Mouse (Mus musculus) B cell, adult 2 months (primary cell): ENCODE data around the gene Fancd2os.

Experiments
- DNase-seq, 2 experiments: peaks; one replicate each; pipeline ENCODE4 v3.0.0; 2022

Gene Fancd2os

GRCm38 (mm10) chr6:113604432-113605223, 4.1 kb upstream of the Fancd2os start, which contains the start of gene Brk1:
Gene Brk1, plus strand, starts transcription at chr6:113604772.
- peak; percentile 87 to 90 for DNase-seq

- DNase-seq, result no peak
These were observed 3.5 kb upstream of the Fancd2os start for GRCm38 (mm10) chr6:113603993-113604392.

- DNase-seq, result no peak
These were observed 2.3 kb upstream of the Fancd2os start for GRCm38 (mm10) chr6:113602821-113603220.

GRCm38 (mm10) chr6:113599833-113600232, 682 bp downstream of the Fancd2os start:
- no peak for DNase-seq

GRCm38 (mm10) chr6:113597945-113598344, 2.6 kb downstream of the Fancd2os start:
- no peak for DNase-seq

- DNase-seq, result no peak
These were observed 7.9 kb downstream of the Fancd2os start for GRCm38 (mm10) chr6:113592637-113593036.

- DNase-seq, result no peak
These were observed 13.9 kb downstream of the Fancd2os start for GRCm38 (mm10) chr6:113586466-113587183.

GRCm38 (mm10) chr6:113585065-113585464, 15.4 kb downstream of the Fancd2os start:
- no peak for DNase-seq

GRCm38 (mm10) chr6:113583023-113583422, 17.5 kb downstream of the Fancd2os start:
- DNase-seq, result no peak

- DNase-seq, result no peak
These were observed 21.2 kb downstream of the Fancd2os start for GRCm38 (mm10) chr6:113579306-113579705.

GRCm38 (mm10) chr6:113576044-113576443, 24.5 kb downstream of the Fancd2os start:
- DNase-seq, result no peak

GRCm38 (mm10) chr6:113564557-113564956, 36.0 kb downstream of the Fancd2os start:
- no peak for DNase-seq

GRCm38 (mm10) chr6:113559736-113560135, 40.8 kb downstream of the Fancd2os start:
- no peak for DNase-seq
